Comparison of ENCODE assay signal across 7 mouse cellular contexts in genomic region chr1:139421875-139422791, GRCm38 (mm10). TPM values are rescaled to one million over a fixed set of nuclear protein-coding genes. Genes with fewer than 3 reads are reported as not detected.
DNase-seq lines count a peak whose midpoint lies in the region; ATAC-seq lines count a peak whose summit lies in the region.

Gene Zbtb41, plus strand, starts transcription at chr1:139422288.

- peaks cover 15% of the 10 kb centered on the region for H3K4me1 ChIP-seq in intestine, embryonic 15.5 days (replicated peaks)
- peaks cover 46% of the 10 kb centered on the region for H3K4me1 ChIP-seq in midbrain, embryonic 10.5 days

- H3K27ac ChIP-seq in intestine, embryonic 15.5 days: peak within 1 kb of the TSS; percentile 89
- H3K27ac ChIP-seq in midbrain, embryonic 10.5 days (replicated peaks): peak within 1 kb of the TSS; percentile 98

- no peaks in the 10 kb centered on the region for H3K9me3 ChIP-seq in intestine, embryonic 15.5 days
- no peaks in the 10 kb centered on the region for H3K9me3 ChIP-seq in midbrain, embryonic 10.5 days (replicated peaks)

- peak within 1 kb of the TSS; percentile 92 for H3K9ac ChIP-seq in intestine, embryonic 15.5 days

- ATAC-seq in intestine, embryonic 15.5 days: peak; percentile 98

- peak within 1 kb of the TSS; percentile 91 for H3K4me3 ChIP-seq in intestine, embryonic 15.5 days (replicated peaks)
- H3K4me3 ChIP-seq in midbrain, embryonic 10.5 days: peak within 1 kb of the TSS; percentile 89

- no peaks in the 10 kb centered on the region for H3K27me3 ChIP-seq in intestine, embryonic 15.5 days (replicated peaks)
- no peaks in the 10 kb centered on the region for H3K27me3 ChIP-seq in midbrain, embryonic 10.5 days (ENCODE audit: low read depth, poor library complexity, severe bottlenecking)

- no peaks in the 10 kb centered on the region; the same call in 1 of the 2 replicates for H3K36me3 ChIP-seq in intestine, embryonic 15.5 days
- peaks cover 14% of the 10 kb centered on the region for H3K36me3 ChIP-seq in midbrain, embryonic 10.5 days

- DNase-seq in adrenal gland, adult 18-20 months (ENCODE audit: low spot score in 2 of 2): peak; percentile 85 to 86
- peak; percentile 94 for DNase-seq in embryo, embryonic 11 days
- peak; percentile 82 to 89 for DNase-seq in gastrocnemius, postnatal 36 days
- peak; percentile 88 to 92 for DNase-seq in left cerebral cortex, postnatal 25 days (ENCODE audit: low spot score in 2 of 2)
- peak; percentile 91 for DNase-seq in midbrain, embryonic 10.5 days (ENCODE audit: low spot score)
- peak; percentile 85 for DNase-seq in right cerebral cortex, postnatal 4 days

- intact Hi-C loops in gastrocnemius, postnatal 36 days (cut with DNase I): loop anchor here (5.0 kb wide), 1 partner anchor 35 kb away; no protein-coding TSS in a partner anchor
- intact Hi-C loops in left cerebral cortex, postnatal 25 days (cut with DNase I): loop anchor here (5.0 kb wide), 1 partner anchor 75 kb away; no protein-coding TSS in a partner anchor

- H3K4me2 ChIP-seq in intestine, embryonic 15.5 days (replicated peaks): peak within 1 kb of the TSS; percentile 66

- WGBS in intestine, embryonic 15.5 days: under 1% methylated on average over 72 of the region's 88 CpGs
- under 1% methylated on average over 84 of the region's 88 CpGs for WGBS in midbrain, embryonic 10.5 days

RNA-seq across cellular contexts. Expression of gene Zbtb41, which starts in this region (rescaled TPM):
- total RNA-seq in adrenal gland, adult 18-20 months (2021): 10 to 100 TPM; 31.9 to 43.4 TPM
- 10 to 100 TPM; 14.3 to 15.3 TPM for total RNA-seq in gastrocnemius, postnatal 36 days (2021)
- polyA plus RNA-seq in intestine, embryonic 15.5 days (2015; fragmentation: Nextera tagmentation; extraction: Ambion mirVana): 6.5 and 8.6 TPM in 2 replicates
- 10 to 100 TPM; 27.5 to 28.3 TPM for total RNA-seq in left cerebral cortex, postnatal 25 days (2021)
- 10.6 and 13.6 TPM in 2 replicates for polyA plus RNA-seq in midbrain, embryonic 10.5 days (2016; fragmentation: Nextera tagmentation; extraction: Ambion mirVana)

Comparison
In these comparisons a context has a peak if more than half of its experiments do, and no peak if none do; other contexts are left out.
1. Peak in every context shown above with its lines: DNase-seq, ATAC-seq, H3K4me3 ChIP-seq and H3K27ac ChIP-seq.